Mouse (Mus musculus): Measurements from ENCODE around the gene Cnn2. TPM values are rescaled to one million over a fixed set of nuclear protein-coding genes. Genes with fewer than 3 reads are reported as not detected.
A peak's percentile ranks its signal among the peaks of the same experiment; 100 is the strongest.

Cnn2 gene
- total RNA-seq, 2 experiments from 2014 or later: 28.5 to 49.0 TPM

GRCm38 (mm10) chr10:80016931-80017330, 28.5 kb downstream of the Cnn2 start:
- no peak for DNase-seq (ENCODE audit: low spot score in 2 of 2)

- DNase-seq (ENCODE audit: low spot score in 2 of 2): no peak
Observed at GRCm38 (mm10) chr10:80017361-80017760, 29.0 kb downstream of the Cnn2 start.

GRCm38 (mm10) chr10:80017771-80018170, 29.4 kb downstream of the Cnn2 start:
- DNase-seq (ENCODE audit: low spot score in 2 of 2): no peak

- DNase-seq (ENCODE audit: low spot score in 2 of 2): no peak
Observed at GRCm38 (mm10) chr10:80018739-80019297, 30.4 kb downstream of the Cnn2 start.

GRCm38 (mm10) chr10:80019471-80020131, 31.2 kb downstream of the Cnn2 start:
- DNase-seq (ENCODE audit: low spot score in 2 of 2): no peak

- no peak for DNase-seq (ENCODE audit: low spot score in 2 of 2)
Observed at GRCm38 (mm10) chr10:80020191-80020590, 31.8 kb downstream of the Cnn2 start.

GRCm38 (mm10) chr10:80020603-80021319, 32.4 kb downstream of the Cnn2 start:
- no peak for DNase-seq (ENCODE audit: low spot score in 2 of 2)

- DNase-seq (ENCODE audit: low spot score in 2 of 2): no peak
Observed at GRCm38 (mm10) chr10:80021320-80021641, 32.9 kb downstream of the Cnn2 start.

- DNase-seq (ENCODE audit: low spot score in 2 of 2): no peak
Observed at GRCm38 (mm10) chr10:80022164-80022563, 33.8 kb downstream of the Cnn2 start.

- no peak for DNase-seq (ENCODE audit: low spot score in 2 of 2)
Observed at GRCm38 (mm10) chr10:80022806-80023205, 34.4 kb downstream of the Cnn2 start.

GRCm38 (mm10) chr10:80023758-80024157, 35.4 kb downstream of the Cnn2 start:
- no peak for DNase-seq (ENCODE audit: low spot score in 2 of 2)

- DNase-seq (ENCODE audit: low spot score in 2 of 2): no peak
Observed at GRCm38 (mm10) chr10:80024229-80025043, 36.1 kb downstream of the Cnn2 start.

GRCm38 (mm10) chr10:80025044-80025347, 36.6 kb downstream of the Cnn2 start:
- no peak for DNase-seq (ENCODE audit: low spot score in 2 of 2)

- DNase-seq (ENCODE audit: low spot score in 2 of 2): no peak
Observed at GRCm38 (mm10) chr10:80025463-80025862, 37.1 kb downstream of the Cnn2 start.

- DNase-seq (ENCODE audit: low spot score in 2 of 2): no peak
Observed at GRCm38 (mm10) chr10:80025889-80026288, 37.5 kb downstream of the Cnn2 start.

- no peak for DNase-seq (ENCODE audit: low spot score in 2 of 2)
Observed at GRCm38 (mm10) chr10:80027681-80028520, 39.5 kb downstream of the Cnn2 start.

- DNase-seq (ENCODE audit: low spot score in 2 of 2): no peak
Observed at GRCm38 (mm10) chr10:80028521-80028846, 40.1 kb downstream of the Cnn2 start.

GRCm38 (mm10) chr10:80030191-80030590, 41.8 kb downstream of the Cnn2 start:
- DNase-seq (ENCODE audit: low spot score in 2 of 2): no peak

GRCm38 (mm10) chr10:80030736-80031135, 42.4 kb downstream of the Cnn2 start:
- DNase-seq (ENCODE audit: low spot score in 2 of 2): no peak

GRCm38 (mm10) chr10:80032799-80033480, 44.6 kb downstream of the Cnn2 start:
- DNase-seq (ENCODE audit: low spot score in 2 of 2): peak; percentile 66 to 67
